In the genomic region with DNA sequence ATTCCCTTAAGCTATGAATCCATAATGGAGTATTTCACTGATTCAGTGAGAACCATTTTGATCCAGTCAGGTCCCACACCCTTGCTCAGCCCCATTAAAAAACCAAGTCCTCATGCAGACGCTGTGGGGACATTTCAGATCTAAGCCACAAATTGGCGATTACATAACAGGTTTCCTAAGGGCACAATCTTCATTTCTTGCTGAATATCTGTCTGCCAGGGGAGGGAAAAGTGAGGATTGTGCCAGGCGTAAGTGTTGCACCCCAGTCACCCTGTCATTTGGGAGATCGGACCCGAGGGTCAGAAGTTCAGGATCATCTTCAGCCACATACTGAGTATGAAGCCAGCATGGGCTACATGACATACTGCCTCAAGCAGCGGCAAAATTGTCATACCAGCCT, we compare ENCODE assay signal across 25 mouse cellular contexts.
"Had no signal": no experiment of that assay in that cellular context is flagged by ENCODE, and none has a peak within 500 bp of the region (broad histone marks: within the 10 kb centered on the region; RNA-seq: fewer than 3 reads in every experiment).

No protein-coding gene starts in this region.

- ATAC-seq: hindbrain, postnatal 0 days; intestine, embryonic 16.5 days had no signal

- H3K4me1 ChIP-seq: liver, embryonic 13.5 days; liver, embryonic 15.5 days had no signal

- DNase-seq: gastrocnemius, postnatal 14 days; gastrocnemius, postnatal 36 days; heart, adult 18-20 months; heart, postnatal 14 days; heart, postnatal 36 days; kidney, adult 11 months; kidney, adult 2 months; kidney, adult 9 months; kidney, postnatal 14 days; kidney, postnatal 36 days; layer of hippocampus, adult 9-11 months; layer of hippocampus, postnatal 36 days; left cerebral cortex, postnatal 4 days; liver, embryonic 13.5 days had no signal

- H3K36me3 ChIP-seq: heart, embryonic 10.5 days; heart, embryonic 12.5 days; hindbrain, embryonic 13.5 days; hindbrain, embryonic 15.5 days; kidney, embryonic 15.5 days; limb, embryonic 13.5 days; limb, embryonic 15.5 days; liver, embryonic 13.5 days; liver, embryonic 15.5 days had no signal

- H3K27me3 ChIP-seq: heart, embryonic 12.5 days; hindbrain, embryonic 13.5 days; hindbrain, embryonic 15.5 days; kidney, embryonic 15.5 days; limb, embryonic 13.5 days; limb, embryonic 15.5 days; liver, embryonic 13.5 days; liver, embryonic 15.5 days had no signal

- H3K4me2 ChIP-seq: heart, embryonic 12.5 days; hindbrain, embryonic 13.5 days; hindbrain, embryonic 15.5 days; kidney, embryonic 15.5 days; limb, embryonic 13.5 days; limb, embryonic 15.5 days; liver, embryonic 13.5 days; liver, embryonic 15.5 days had no signal

- H3K4me3 ChIP-seq: heart, embryonic 10.5 days; heart, embryonic 12.5 days; hindbrain, embryonic 13.5 days; hindbrain, embryonic 15.5 days; kidney, embryonic 15.5 days; limb, embryonic 13.5 days; limb, embryonic 15.5 days; liver, embryonic 13.5 days; liver, embryonic 15.5 days had no signal

- H3K9me3 ChIP-seq: heart, embryonic 10.5 days; heart, embryonic 12.5 days; hindbrain, embryonic 13.5 days; hindbrain, embryonic 15.5 days; kidney, embryonic 15.5 days; limb, embryonic 13.5 days; limb, embryonic 15.5 days; liver, embryonic 13.5 days; liver, embryonic 15.5 days had no signal

- H3K9ac ChIP-seq: heart, embryonic 12.5 days; hindbrain, embryonic 13.5 days; hindbrain, embryonic 15.5 days; kidney, embryonic 15.5 days; limb, embryonic 13.5 days; limb, embryonic 15.5 days; liver, embryonic 13.5 days; liver, embryonic 15.5 days had no signal

- H3K27ac ChIP-seq: heart, embryonic 10.5 days; hindbrain, embryonic 13.5 days; hindbrain, embryonic 15.5 days; hindbrain, postnatal 0 days; kidney, embryonic 15.5 days; kidney, postnatal 0 days; limb, embryonic 13.5 days; limb, embryonic 15.5 days; liver, embryonic 13.5 days; liver, embryonic 15.5 days had no signal
